Mouse (Mus musculus) stomach, embryonic 15.5 days (tissue): ENCODE measurements around the gene Syngr4. TPM values are rescaled to one million over a fixed set of nuclear protein-coding genes. Genes with fewer than 3 reads are reported as not detected.
"Not testable (repeated sequence)": the region's sequence is repeated elsewhere in the genome, so short reads cannot be mapped to it uniquely, and the experiment has no call there.

ENCODE experiments used
- ATAC-seq: fragments of 200-750 bp; cut with Nextera tagmentation; 2 replicates; pipeline ENCODE4 v1.8.0; 2017; ENCODE audit warnings: low read depth, moderate number of reproducible peaks, moderate TSS enrichment; ENCODE audit not compliant: insufficient read depth, low FRiP score
- H3K27ac ChIP-seq: fragments of 300-500 bp; sonication (generic); 2 replicates; pipeline ENCODE4 v1.5.1; 2015; ENCODE audit warnings: mild to moderate bottlenecking, inconsistent platforms
- H3K27me3 ChIP-seq: fragments of 300-500 bp; sonication (generic); replicated peaks from 2 replicates; pipeline ENCODE4 v1.6.1; 2015; ENCODE audit warnings: inconsistent platforms
- H3K36me3 ChIP-seq: fragments of 300-500 bp; sonication (generic); 2 replicates; pipeline ENCODE4 v1.6.1; 2015; ENCODE audit warnings: inconsistent platforms
- H3K4me1 ChIP-seq: fragments of 300-500 bp; sonication (generic); 2 replicates; pipeline ENCODE4 v1.6.1; 2015; ENCODE audit warnings: inconsistent platforms
- H3K4me2 ChIP-seq: fragments of 300-500 bp; sonication (generic); 2 replicates; pipeline ENCODE4 v1.6.1; 2015; ENCODE audit warnings: mild to moderate bottlenecking, inconsistent platforms
- H3K4me3 ChIP-seq: fragments of 300-500 bp; sonication (generic); replicated peaks from 2 replicates; pipeline ENCODE4 v1.5.1; 2015; ENCODE audit warnings: inconsistent platforms
- H3K9ac ChIP-seq: fragments of 300-500 bp; sonication (generic); 2 replicates; pipeline ENCODE4 v1.6.1; 2015; ENCODE audit warnings: inconsistent platforms
- H3K9me3 ChIP-seq: fragments of 300-500 bp; sonication (generic); 2 replicates; pipeline ENCODE4 v1.6.1; 2016; ENCODE audit warnings: inconsistent platforms
- WGBS: fragments of 180-500 bp; shearing (Covaris S2); methylation state at CpG from one replicate; pipeline ENCODE4 v1.1.7; 2015; 5-methylcytosine and 5-hydroxymethylcytosine counted together
- polyA plus RNA-seq: library from polyadenylated mRNA; unstranded; fragments of >200 nt; fragmentation: Nextera tagmentation; extraction: Ambion mirVana; gene quantifications from 2 replicates; pipeline ENCODE4 v1.2.1, GENCODE M21; 2015

The Syngr4 gene
- polyA plus RNA-seq, 1 experiment from 2014 or later, result 0.80 TPM

GRCm38 (mm10) chr7:45878278-45878677 lies 18.2 kb downstream of the Syngr4 start, which contains the start of gene Grin2d:
Grin2d (minus strand) TSS chr7:45878378.
- not testable (repeated sequence) for H3K4me2 ChIP-seq, H3K9me3 ChIP-seq, H3K4me3 ChIP-seq, ATAC-seq, H3K27me3 ChIP-seq, H3K27ac ChIP-seq, H3K9ac ChIP-seq
- WGBS, result 86% methylated on average over 1 of the region's 1 CpGs
- Histone ChIP-seq H3K36me3 (peaks cover 73% of the 10 kb centered on the region), H3K4me1 (peaks cover 16% of the 10 kb centered on the region)

GRCm38 (mm10) chr7:45876895-45877294 lies 19.6 kb downstream of the Syngr4 start:
- no peak overlapping the region for H3K4me3 ChIP-seq
- WGBS, result 93% methylated on average over 7 of the region's 7 CpGs
- H3K4me1 ChIP-seq, result peaks cover 16% of the 10 kb centered on the region
- no peaks in the 10 kb centered on the region for H3K9me3 ChIP-seq
- no peak overlapping the region for H3K4me2 ChIP-seq
- peaks cover under 1% of the 10 kb centered on the region for H3K27me3 ChIP-seq
- no peak overlapping the region for H3K9ac ChIP-seq
- no peak overlapping the region for H3K27ac ChIP-seq
- peaks cover 60% of the 10 kb centered on the region for H3K36me3 ChIP-seq
- no peak for ATAC-seq

GRCm38 (mm10) chr7:45873061-45873947 lies 23.2 kb downstream of the Syngr4 start:
- Histone ChIP-seq H3K27ac (peak overlapping the region; percentile 92), H3K9me3 (no peaks in the 10 kb centered on the region), H3K4me1 (peaks cover 39% of the 10 kb centered on the region), H3K4me3 (peak overlapping the region; percentile 60), H3K36me3 (peaks cover 26% of the 10 kb centered on the region), H3K27me3 (peaks cover 30% of the 10 kb centered on the region), H3K9ac (peak overlapping the region; percentile 92), H3K4me2 (peak overlapping the region; percentile 84)
- 2% methylated on average over 28 of the region's 28 CpGs for WGBS
- peak; percentile 51 for ATAC-seq

- peak within 1 kb of the TSS; percentile 92 for H3K9ac ChIP-seq
- 1% methylated on average over 18 of the region's 18 CpGs for WGBS
- peaks cover 37% of the 10 kb centered on the region for H3K27me3 ChIP-seq
- H3K4me3 ChIP-seq, result peak within 1 kb of the TSS; percentile 60
- no peaks in the 10 kb centered on the region for H3K9me3 ChIP-seq
- peak within 1 kb of the TSS; percentile 92 for H3K27ac ChIP-seq
- H3K4me2 ChIP-seq, result peak within 1 kb of the TSS; percentile 84
- peak; percentile 83 for ATAC-seq
- peaks cover 22% of the 10 kb centered on the region for H3K36me3 ChIP-seq
- H3K4me1 ChIP-seq, result peaks cover 41% of the 10 kb centered on the region
These were observed 23.9 kb downstream of the Syngr4 start, which contains the start of gene Kdelr1 for GRCm38 (mm10) chr7:45872624-45873023. Kdelr1 (plus strand) TSS chr7:45872772.

GRCm38 (mm10) chr7:45870282-45871058 lies 26.0 kb downstream of the Syngr4 start:
- H3K36me3 ChIP-seq, result peaks cover 10% of the 10 kb centered on the region; the same call in 1 of the 2 replicates
- H3K4me1 ChIP-seq, result peaks cover 46% of the 10 kb centered on the region
- peak overlapping the region; percentile 52 for H3K4me2 ChIP-seq
- WGBS, result 2% methylated on average over 30 of the region's 30 CpGs
- H3K27me3 ChIP-seq, result peaks cover 37% of the 10 kb centered on the region
- ATAC-seq, result no peak
- peak overlapping the region; percentile 20 for H3K4me3 ChIP-seq
- no peak overlapping the region for H3K27ac ChIP-seq
- H3K9me3 ChIP-seq, result no peaks in the 10 kb centered on the region
- peak overlapping the region; percentile 32 for H3K9ac ChIP-seq

- Histone ChIP-seq H3K9ac (no peak overlapping the region), H3K4me3 (peak overlapping the region; percentile 2; the same call in 1 of the 2 replicates), H3K27ac (no peak overlapping the region), H3K4me2 (peak overlapping the region; percentile 33), H3K36me3 (0 out of 2 replicates have a peak, but pooled peaks cover 5% of the 10 kb centered on the region), H3K9me3 (no peaks in the 10 kb centered on the region), H3K27me3 (peaks cover 37% of the 10 kb centered on the region), H3K4me1 (peaks cover 42% of the 10 kb centered on the region)
- no peak for ATAC-seq
- WGBS, result 3% methylated on average over 14 of the region's 14 CpGs
These were observed 26.7 kb downstream of the Syngr4 start for GRCm38 (mm10) chr7:45869787-45870186.

- Histone ChIP-seq H3K27ac (no peak overlapping the region), H3K36me3 (0 out of 2 replicates have a peak, but pooled peaks cover 1% of the 10 kb centered on the region), H3K4me1 (peaks cover 36% of the 10 kb centered on the region), H3K9me3 (no peaks in the 10 kb centered on the region), H3K9ac (no peak overlapping the region), H3K27me3 (peaks cover 37% of the 10 kb centered on the region), H3K4me2 (peak overlapping the region; percentile 33), H3K4me3 (no peak overlapping the region)
- ATAC-seq, result no peak
- 16% methylated on average over 8 of the region's 8 CpGs for WGBS
These were observed 27.3 kb downstream of the Syngr4 start for GRCm38 (mm10) chr7:45869107-45869670.

- peaks cover 30% of the 10 kb centered on the region for H3K4me1 ChIP-seq
- peak overlapping the region; percentile 16; the same call in 1 of the 2 replicates for H3K4me2 ChIP-seq
- no peak for ATAC-seq
- no peaks in the 10 kb centered on the region for H3K9me3 ChIP-seq
- H3K36me3 ChIP-seq, result no peaks in the 10 kb centered on the region
- 43% methylated on average over 2 of the region's 2 CpGs for WGBS
- no peak overlapping the region for H3K27ac ChIP-seq
- H3K27me3 ChIP-seq, result peaks cover 37% of the 10 kb centered on the region
- H3K4me3 ChIP-seq, result no peak overlapping the region
- H3K9ac ChIP-seq, result no peak overlapping the region
These were observed 28.6 kb downstream of the Syngr4 start for GRCm38 (mm10) chr7:45867871-45868270.

- no peaks in the 10 kb centered on the region for H3K9me3 ChIP-seq
- peak; percentile 82 for ATAC-seq
- peak overlapping the region; percentile 83 for H3K27ac ChIP-seq
- peak overlapping the region; percentile 71 for H3K4me3 ChIP-seq
- peaks cover 30% of the 10 kb centered on the region for H3K4me1 ChIP-seq
- H3K9ac ChIP-seq, result peak overlapping the region; percentile 77
- no peaks in the 10 kb centered on the region for H3K36me3 ChIP-seq
- H3K4me2 ChIP-seq, result peak overlapping the region; percentile 81
- WGBS, result under 1% methylated on average over 88 of the region's 117 CpGs
- H3K27me3 ChIP-seq, result peaks cover 32% of the 10 kb centered on the region
These were observed 30.3 kb downstream of the Syngr4 start for GRCm38 (mm10) chr7:45865925-45866910.

- no peak overlapping the region for H3K9ac ChIP-seq
- H3K9me3 ChIP-seq, result no peaks in the 10 kb centered on the region
- WGBS, result 63% methylated on average over 3 of the region's 3 CpGs
- H3K36me3 ChIP-seq, result no peaks in the 10 kb centered on the region
- H3K27ac ChIP-seq, result no peak overlapping the region
- no peak overlapping the region for H3K4me2 ChIP-seq
- ATAC-seq, result no peak
- no peak overlapping the region for H3K4me3 ChIP-seq
- peaks cover 17% of the 10 kb centered on the region for H3K4me1 ChIP-seq
- peaks cover 18% of the 10 kb centered on the region for H3K27me3 ChIP-seq
These were observed 32.1 kb downstream of the Syngr4 start for GRCm38 (mm10) chr7:45864435-45864834.
